Mouse (Mus musculus) midbrain, embryonic 16.5 days (tissue): ENCODE data around the gene Drc1. TPM values are rescaled to one million over a fixed set of nuclear protein-coding genes. Genes with fewer than 3 reads are reported as not detected.

Experiments used
- polyA plus RNA-seq: library from polyadenylated mRNA; unstranded; fragments of >200 nt; fragmentation: Nextera tagmentation; extraction: Ambion mirVana; gene quantifications from 2 replicates; pipeline ENCODE4 v1.2.1, GENCODE M21; 2015

The Drc1 gene
- polyA plus RNA-seq, 1 experiment from 2014 or later = 9.5 TPM

Other genes with a start within 250 kb of the Drc1 start
- 33.3 and 38.7 TPM in 2 replicates for gene Tyms, start 207.8 kb upstream of the Drc1 start, polyA plus RNA-seq
- 6.9 and 8.1 TPM in 2 replicates for gene Garem2, start 176.2 kb upstream of the Drc1 start, polyA plus RNA-seq
- gene 3110082J24Rik, start 175.3 kb upstream of the Drc1 start, polyA plus RNA-seq = 2.6 and 3.7 TPM in 2 replicates
- 61.6 and 62.3 TPM in 2 replicates for gene Hadha, start 126.2 kb upstream of the Drc1 start, polyA plus RNA-seq
- gene Hadhb, start 126.1 kb upstream of the Drc1 start, polyA plus RNA-seq = 52.1 and 53.6 TPM in 2 replicates
- not detected in 2 replicates for gene Adgrf3, start 75.7 kb upstream of the Drc1 start, polyA plus RNA-seq
- 32.5 and 34.7 TPM in 2 replicates for gene Selenoi, start 48.8 kb upstream of the Drc1 start, polyA plus RNA-seq
- gene Otof, start 180.5 kb downstream of the Drc1 start, polyA plus RNA-seq = 4.0 and 5.5 TPM in 2 replicates
- 0.71 and 2.1 TPM in 2 replicates for gene 1700001C02Rik, start 184.7 kb downstream of the Drc1 start, polyA plus RNA-seq